Mouse (Mus musculus): ENCODE results near the gene Thap11.

GRCm38 (mm10) chr8:105850014-105850413, 4.9 kb upstream of the Thap11 start:
- no peak for TF ChIP-seq CTCF (IDR thresholded peaks at IDR 0.05; ENCODE audit: borderline replicate concordance, insufficient read depth, low read length)
- TF ChIP-seq POLR2A (IDR thresholded peaks at IDR 0.05; ENCODE audit: low read depth, low read length): no peak
